Mouse (Mus musculus) heart, postnatal 36 days (tissue): Measurements from ENCODE around the gene Atp10b. TPM values are rescaled to one million over a fixed set of nuclear protein-coding genes. Genes with fewer than 3 reads are reported as not detected.
A peak's percentile ranks its signal among the peaks of the same experiment; 100 is the strongest.

Experiments used
- DNase-seq, 2 experiments: peaks; one replicate each; pipeline ENCODE4 v3.0.0; 2021 to 2022
- intact Hi-C: fragments of 180-260 bp; cut with DNase I; formaldehyde crosslinking; loops from one replicate; pipeline ENCODE4 v1.15.1; 2025
- total RNA-seq, 2 experiments: library from RNA; stranded (reverse); gene quantifications; 2 replicates each; pipeline ENCODE4 v1.2.3; 2021

Atp10b gene
- total RNA-seq, 2 experiments from 2014 or later = not detected

GRCm38 (mm10) chr11:43198811-43199210 lies 49.1 kb downstream of the Atp10b start:
- DNase-seq = no peak
- intact Hi-C loops = no loop called here

- no peak for DNase-seq
- intact Hi-C loops = no loop called here
Measured at GRCm38 (mm10) chr11:43199358-43199757, 49.7 kb downstream of the Atp10b start.

- intact Hi-C loops = no loop called here
- no peak for DNase-seq
Measured at GRCm38 (mm10) chr11:43200089-43200488, 50.4 kb downstream of the Atp10b start.

- no peak for DNase-seq
- intact Hi-C loops = no loop called here
Measured at GRCm38 (mm10) chr11:43203580-43203979, 53.9 kb downstream of the Atp10b start.

GRCm38 (mm10) chr11:43213134-43213533 lies 63.5 kb downstream of the Atp10b start:
- DNase-seq = no peak
- intact Hi-C loops = loop anchor here (2.0 to 10.0 kb wide), 3 partner anchors 52 to 202 kb away; no protein-coding TSS in a partner anchor

- intact Hi-C loops = loop anchor here (2.0 to 10.0 kb wide), 3 partner anchors 51 to 201 kb away; no protein-coding TSS in a partner anchor
- no peak for DNase-seq
Measured at GRCm38 (mm10) chr11:43213740-43214139, 64.1 kb downstream of the Atp10b start.

- peak; percentile 6 to 11 for DNase-seq
- intact Hi-C loops = loop anchor here (10.0 kb wide), 1 partner anchor 198 kb away; no protein-coding TSS in a partner anchor
Measured at GRCm38 (mm10) chr11:43217021-43217420, 67.3 kb downstream of the Atp10b start.

- intact Hi-C loops = no loop called here
- no peak for DNase-seq
Measured at GRCm38 (mm10) chr11:43230231-43230630, 80.6 kb downstream of the Atp10b start.

- intact Hi-C loops = no loop called here
- DNase-seq = no peak
Measured at GRCm38 (mm10) chr11:43232073-43232472, 82.4 kb downstream of the Atp10b start.

GRCm38 (mm10) chr11:43236360-43237039 lies 86.8 kb downstream of the Atp10b start:
- intact Hi-C loops = no loop called here
- DNase-seq = no peak

- DNase-seq = no peak
- intact Hi-C loops = no loop called here
Measured at GRCm38 (mm10) chr11:43239804-43240203, 90.1 kb downstream of the Atp10b start.

- intact Hi-C loops = no loop called here
- DNase-seq = no peak
Measured at GRCm38 (mm10) chr11:43253034-43253433, 103.4 kb downstream of the Atp10b start.

- intact Hi-C loops = no loop called here
- no peak for DNase-seq
Measured at GRCm38 (mm10) chr11:43255262-43255661, 105.6 kb downstream of the Atp10b start.

GRCm38 (mm10) chr11:43257291-43257690 lies 107.6 kb downstream of the Atp10b start:
- intact Hi-C loops = no loop called here

GRCm38 (mm10) chr11:43257781-43258180 lies 108.1 kb downstream of the Atp10b start:
- intact Hi-C loops = no loop called here
- no peak for DNase-seq

More at GRCm38 (mm10) chr11:43257291-43257690, 107.6 kb downstream of the Atp10b start:
- no peak for DNase-seq

GRCm38 (mm10) chr11:43263548-43264218 lies 114.0 kb downstream of the Atp10b start:
- intact Hi-C loops = loop anchor here (1.0 to 2.0 kb wide), 3 partner anchors 51 to 264 kb away; no protein-coding TSS in a partner anchor
- peak; percentile 31 to 54 for DNase-seq

- no peak for DNase-seq
- intact Hi-C loops = no loop called here
Measured at GRCm38 (mm10) chr11:43267505-43267904, 117.8 kb downstream of the Atp10b start.

GRCm38 (mm10) chr11:43269503-43270255 lies 120.0 kb downstream of the Atp10b start:
- intact Hi-C loops = no loop called here
- DNase-seq = no peak

- no peak for DNase-seq
- intact Hi-C loops = no loop called here
Measured at GRCm38 (mm10) chr11:43270256-43270806, 120.7 kb downstream of the Atp10b start.

GRCm38 (mm10) chr11:43273896-43274295 lies 124.2 kb downstream of the Atp10b start:
- intact Hi-C loops = no loop called here
- no peak for DNase-seq

GRCm38 (mm10) chr11:43297584-43297983 lies 147.9 kb downstream of the Atp10b start:
- DNase-seq = no peak
- intact Hi-C loops = no loop called here
